ENCODE assay signal across 25 mouse cellular contexts in the genomic region with DNA sequence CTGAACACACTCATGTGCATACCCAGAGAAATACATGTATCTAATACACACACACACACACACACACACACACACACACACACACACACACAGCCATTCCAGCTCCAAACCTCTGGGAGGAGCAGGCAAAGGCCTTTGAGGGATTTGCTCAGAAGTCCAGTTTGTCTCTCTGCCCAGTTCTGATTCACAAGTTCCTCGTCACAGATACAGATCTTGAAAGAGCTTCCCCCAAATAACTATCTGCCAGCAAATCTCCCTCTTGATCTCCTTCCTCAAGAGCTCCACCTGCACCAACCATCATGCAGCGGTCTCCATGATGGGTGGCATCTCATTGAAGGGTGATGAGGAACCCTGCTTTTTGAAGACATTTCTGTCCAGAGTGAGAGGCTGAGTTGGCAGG. TPM values are rescaled to one million over a fixed set of nuclear protein-coding genes. Genes with fewer than 3 reads are reported as not detected.
DNase-seq lines count a peak whose midpoint lies in the region; TF ChIP-seq lines count a peak whose summit lies in the region.
"Had no signal": no experiment of that assay in that cellular context is flagged by ENCODE, and none has a peak within 500 bp of the region (broad histone marks: within the 10 kb centered on the region; RNA-seq: fewer than 3 reads in every experiment).

No protein-coding gene starts in this region.

- no peak overlapping the region for H3K27ac ChIP-seq in thymus, adult 2 months (ENCODE audit: control insufficient read depth, insufficient read depth, low read length)
- H3K27ac ChIP-seq: hindbrain, embryonic 12.5 days; layer of hippocampus, adult 2 months; liver, embryonic 13.5 days; lung, embryonic 15.5 days; midbrain, embryonic 12.5 days; neural tube, embryonic 12.5 days had no signal

- H3K36me3 ChIP-seq in thymus, adult 2 months (ENCODE audit: control insufficient read depth, insufficient read depth, low read length) = no peaks in the 10 kb centered on the region
- H3K36me3 ChIP-seq: G1E; hindbrain, embryonic 12.5 days; liver, embryonic 13.5 days; lung, embryonic 15.5 days; midbrain, embryonic 12.5 days; neural tube, embryonic 12.5 days had no signal

- TF ChIP-seq POLR2A in thymus, adult 2 months (IDR thresholded peaks at IDR 0.05; ENCODE audit: control insufficient read depth, extremely low read depth, insufficient read depth, low read length, poor library complexity) = no peak

- WGBS in thymus, adult 2 months = 13% methylated on average over 2 of the region's 2 CpGs

- no peaks in the 10 kb centered on the region for H3K27me3 ChIP-seq in thymus, adult 2 months (ENCODE audit: control insufficient read depth, insufficient read depth, low read length)
- H3K27me3 ChIP-seq: hindbrain, embryonic 12.5 days; liver, embryonic 13.5 days; lung, embryonic 15.5 days; midbrain, embryonic 12.5 days had no signal

- intact Hi-C loops in left cerebral cortex, postnatal 4 days (cut with DNase I) = no loop called here

- H3K4me1 ChIP-seq in thymus, adult 2 months (replicated peaks; ENCODE audit: control insufficient read depth, insufficient read depth, low read length) = no peaks in the 10 kb centered on the region
- H3K4me1 ChIP-seq: hindbrain, embryonic 12.5 days; neural tube, embryonic 12.5 days had no signal

- DNase-seq in adrenal gland, adult (ENCODE audit: inconsistent age in 2 of 2, low spot score in 1 of 2) = peak; percentile 68 to 82
- no peak for DNase-seq in adrenal gland, postnatal 4 days (ENCODE audit: low spot score in 2 of 2)
- peak; percentile 17 to 35 for DNase-seq in heart, adult 18-20 months
- DNase-seq in heart, postnatal 4 days = no peak
- peak; percentile 2 for DNase-seq in thymus, postnatal 0 days (ENCODE audit: low spot score)
- DNase-seq in thymus, adult 2 months = no peak
- DNase-seq in skeletal muscle tissue, adult 2 months (ENCODE audit: low read depth, low spot score) = peak; percentile 74
- DNase-seq in left cerebral cortex, postnatal 4 days = no peak
- DNase-seq: cerebellum, adult 2 months; kidney, adult 2 months; kidney, postnatal 14 days; liver, embryonic 13.5 days; thymus, postnatal 36 days had no signal

- H3K4me3 ChIP-seq in thymus, adult 2 months (ENCODE audit: control insufficient read depth, insufficient read depth, low read length) = no peak overlapping the region
- H3K4me3 ChIP-seq: hindbrain, embryonic 12.5 days; layer of hippocampus, adult 2 months; liver, embryonic 13.5 days; lung, embryonic 15.5 days; midbrain, embryonic 12.5 days; neural tube, embryonic 12.5 days had no signal

- no peak for TF ChIP-seq CTCF in thymus, adult 2 months (IDR thresholded peaks at IDR 0.05; ENCODE audit: borderline replicate concordance, control insufficient read depth, extremely low read depth, insufficient read depth, low read length, poor library complexity)

RNA-seq across cellular contexts. Expression of a gene that starts 29.4 kb away (rescaled TPM):
- total RNA-seq in adrenal gland, postnatal 4 days (2021) = 10 to 100 TPM; 10.3 to 12.1 TPM
- total RNA-seq in heart, adult 18-20 months (2021) = 1 to 10 TPM; 2.3 TPM
- total RNA-seq in heart, postnatal 4 days (2021) = 1 to 10 TPM; 8.7 to 9.2 TPM
- 3.3 and 4.1 TPM in 2 replicates for polyA plus RNA-seq in thymus, postnatal 0 days (2015; fragmentation: Nextera tagmentation; extraction: Ambion mirVana)
- polyA plus RNA-seq in thymus, adult 2 months (2012; rRNA removed) = 10.2 and 11.1 TPM in 2 replicates
- total RNA-seq in left cerebral cortex, postnatal 4 days (2021) = 10 to 100 TPM; 11.5 TPM
- total RNA-seq: G1E; megakaryocyte progenitor cell, adult 5-6 weeks; monocyte, adult 5-6 weeks had no signal
- polyA plus RNA-seq: G1E had no signal

RNA-seq across cellular contexts. Expression of a gene that starts 49.7 kb away (rescaled TPM):
- total RNA-seq in adrenal gland, postnatal 4 days (2021) = not detected
- under 1 TPM in 1 of 2 experiments, not detected in 1; 0.07 TPM for total RNA-seq in heart, adult 18-20 months (2021)
- total RNA-seq in heart, postnatal 4 days (2021) = not detected
- polyA plus RNA-seq in thymus, postnatal 0 days (2015; fragmentation: Nextera tagmentation; extraction: Ambion mirVana) = not detected in 2 replicates
- 0.14 and 0.22 TPM in 2 replicates for polyA plus RNA-seq in thymus, adult 2 months (2012; rRNA removed)
- under 1 TPM in 1 of 2 experiments, not detected in 1; 0.24 TPM for total RNA-seq in left cerebral cortex, postnatal 4 days (2021)
- total RNA-seq: layer of hippocampus, adult 2 months; left cerebral cortex, adult 18-20 months; megakaryocyte progenitor cell, adult 5-6 weeks; monocyte, adult 5-6 weeks had no signal
- polyA plus RNA-seq: embryonic facial prominence, embryonic 11.5 days; forebrain, embryonic 16.5 days; G1E; kidney, adult 2 months; liver, embryonic 13.5 days; lung, embryonic 15.5 days; midbrain, embryonic 12.5 days; neural tube, embryonic 12.5 days; small intestine, adult 2 months had no signal

Comparison
In these comparisons a context has a peak if more than half of its experiments do, and no peak if none do; other contexts are left out.
1. DNase-seq: peak in adrenal gland, adult (2 of 2), heart, adult 18-20 months (2 of 2), thymus, postnatal 0 days (single experiment) and skeletal muscle tissue, adult 2 months (single experiment); none in adrenal gland, postnatal 4 days (0 of 2), heart, postnatal 4 days (single experiment), thymus, adult 2 months (single experiment) and left cerebral cortex, postnatal 4 days (single experiment).